Mouse (Mus musculus) spleen, adult 12 weeks (tissue): ENCODE measurements around the gene Gfi1b.

Source experiments
- DNase-seq: peaks from one replicate; pipeline ENCODE4 v3.0.0; 2022; ENCODE audit warnings: low spot score

Gene Gfi1b

DNA sequence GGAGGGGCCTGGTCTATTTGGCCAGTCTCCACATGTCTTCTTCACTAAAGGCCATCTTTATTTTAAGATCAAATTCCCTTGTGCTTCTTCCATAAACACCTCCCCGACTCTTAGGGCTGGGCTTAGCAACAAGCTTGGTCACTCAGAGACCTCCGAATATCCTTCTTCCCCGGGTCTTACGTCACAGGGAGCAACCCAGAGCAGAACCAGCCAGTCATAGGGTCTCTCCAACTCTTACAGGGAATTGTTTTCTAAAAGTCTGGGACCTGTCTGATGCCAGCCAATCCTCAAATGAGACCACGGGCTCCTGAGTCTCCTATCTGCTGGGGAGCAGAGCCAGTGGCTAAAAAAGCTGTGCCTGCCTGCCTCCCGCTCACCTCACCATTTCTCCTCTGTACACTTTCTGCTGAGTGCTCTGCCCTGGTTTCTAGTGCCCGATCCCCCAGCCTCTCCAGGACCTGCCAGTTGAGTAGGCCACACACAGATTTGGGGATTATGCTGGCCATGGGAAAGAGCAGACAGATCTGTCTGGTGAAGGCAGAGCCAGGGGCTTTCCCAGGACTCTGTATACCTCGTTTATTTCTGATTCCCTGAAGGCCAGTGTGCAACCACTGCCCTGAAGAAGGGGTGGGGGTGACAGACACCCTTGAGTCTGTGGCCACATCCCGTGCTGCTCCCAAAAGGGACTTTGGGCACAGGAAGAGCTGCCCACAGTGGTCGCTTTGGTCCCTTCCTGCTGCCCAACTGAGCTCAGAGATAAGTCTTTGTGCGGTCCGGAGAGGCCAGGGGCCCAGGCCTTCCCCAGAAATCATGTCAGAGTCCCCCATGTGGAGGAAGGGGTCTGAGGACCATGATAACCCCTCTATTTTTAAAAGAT, 22.9 kb downstream of the Gfi1b start:
- DNase-seq, result no peak

DNA sequence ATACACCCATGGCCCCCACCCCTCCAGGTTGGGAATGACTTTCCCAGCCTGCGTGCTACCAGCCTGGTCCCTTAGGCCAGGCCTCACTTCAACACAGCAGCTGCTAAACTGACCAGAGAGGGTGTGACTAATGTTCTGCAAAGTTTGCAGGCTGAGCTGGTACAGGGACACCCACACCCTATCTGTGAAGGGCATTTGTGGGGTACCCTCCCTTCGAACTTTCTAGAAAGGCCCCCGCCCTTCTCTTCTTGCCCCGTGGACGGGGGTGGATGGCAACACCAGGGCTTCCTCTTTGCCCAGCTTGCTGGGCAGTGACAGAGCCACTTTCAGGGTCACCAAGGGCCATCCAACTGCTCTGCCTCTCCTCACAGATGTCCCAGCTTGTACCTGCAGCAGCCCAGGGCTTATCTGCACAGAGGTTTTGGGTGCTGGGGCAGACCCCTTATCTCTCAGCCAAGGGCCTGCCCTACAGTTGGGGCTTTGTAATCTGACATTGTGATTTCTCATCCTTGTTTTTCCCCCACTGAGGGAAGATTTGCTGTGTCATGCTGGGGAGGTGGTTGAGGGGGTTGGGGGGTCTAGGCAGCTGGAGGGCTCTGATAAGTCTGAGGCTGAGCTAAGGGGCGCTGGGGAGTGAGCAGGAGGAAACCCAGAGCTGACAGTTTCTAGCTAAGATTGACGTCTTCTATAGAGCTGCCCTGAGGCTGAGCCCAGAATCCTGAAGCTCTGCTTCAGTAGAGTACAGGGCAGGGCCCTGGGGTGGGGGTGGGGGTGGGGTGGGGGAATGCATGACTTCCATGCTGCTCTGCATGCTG, 23.8 kb downstream of the Gfi1b start:
- peak; percentile 52 for DNase-seq

DNA sequence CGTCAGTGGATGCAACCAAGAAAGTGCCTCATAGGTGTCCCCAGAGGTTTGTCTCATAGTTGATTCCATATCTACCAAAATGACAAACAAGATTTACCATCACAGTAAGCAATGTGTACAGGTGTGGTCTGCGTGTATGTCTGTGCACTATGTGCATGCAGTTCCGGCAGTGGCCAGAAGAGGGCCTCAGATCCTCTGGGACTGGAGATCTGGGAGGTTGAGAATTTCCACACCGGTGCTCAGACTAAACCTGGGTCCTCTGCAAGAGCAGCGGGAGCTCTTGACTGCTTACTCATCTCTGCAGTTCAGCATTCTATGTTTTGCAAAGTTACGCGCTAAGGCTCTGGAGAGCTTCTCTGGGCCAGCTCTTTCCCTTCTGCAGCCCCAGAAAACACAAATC, 24.8 kb downstream of the Gfi1b start:
- peak; percentile 72 for DNase-seq

DNA sequence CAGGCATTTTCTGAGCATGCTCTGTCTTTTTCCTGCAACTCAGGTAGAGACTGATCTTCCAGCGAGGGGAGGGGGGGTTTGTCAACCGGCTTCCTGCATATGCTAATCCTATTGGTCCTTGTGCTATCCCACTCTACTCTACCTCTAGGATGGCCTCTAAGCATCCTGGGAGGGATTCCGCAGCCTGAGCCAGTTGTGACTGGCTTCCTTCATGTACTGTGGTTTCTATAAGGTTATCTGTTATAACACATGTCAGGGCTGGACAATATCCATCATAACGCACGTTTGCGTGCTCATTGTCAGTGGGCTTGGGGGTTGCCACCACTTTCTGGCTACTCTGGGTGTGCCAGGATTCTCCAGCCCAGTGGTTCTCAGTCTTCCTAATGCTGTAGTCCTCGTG, 25.8 kb downstream of the Gfi1b start:
- DNase-seq, result no peak

DNA sequence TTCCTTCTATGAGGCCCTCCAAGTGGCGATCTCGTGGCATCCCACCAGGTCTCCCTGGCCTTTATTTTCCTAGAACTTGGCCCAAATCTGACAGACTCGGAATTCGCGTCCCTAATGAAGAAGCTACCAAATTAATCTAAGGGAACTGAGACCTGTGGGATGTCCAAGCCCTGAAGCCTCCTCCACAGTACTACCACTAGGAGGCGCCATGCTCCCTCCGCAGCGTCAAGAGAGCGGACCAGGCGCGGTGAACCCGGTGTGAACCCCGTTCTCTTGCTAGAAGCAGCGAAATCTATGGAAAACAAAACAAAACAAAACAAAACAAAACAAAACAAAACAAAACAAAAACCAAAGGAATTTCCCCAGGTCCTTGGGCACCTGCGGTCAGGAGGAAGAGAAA, 29.0 kb downstream of the Gfi1b start:
- DNase-seq, result peak; percentile 68

DNA sequence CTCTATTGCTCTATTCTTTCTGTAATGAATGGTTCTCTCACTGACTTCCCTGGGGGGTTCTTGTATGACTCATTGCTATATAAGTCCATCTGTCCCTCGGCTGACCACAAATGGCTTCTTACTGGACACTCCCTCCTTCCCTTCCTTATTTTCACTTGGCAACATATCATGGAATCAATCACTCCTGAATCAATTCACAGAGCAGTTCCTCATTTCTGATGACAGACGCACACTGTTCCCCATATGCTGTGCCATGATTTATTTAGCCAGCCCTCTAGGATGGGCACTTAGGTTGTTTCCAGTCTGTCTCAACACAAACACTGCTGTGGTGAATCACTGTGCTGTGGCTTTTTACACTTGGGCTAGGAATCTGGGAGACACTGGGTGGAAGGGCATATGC, 30.3 kb downstream of the Gfi1b start:
- DNase-seq, result no peak

DNA sequence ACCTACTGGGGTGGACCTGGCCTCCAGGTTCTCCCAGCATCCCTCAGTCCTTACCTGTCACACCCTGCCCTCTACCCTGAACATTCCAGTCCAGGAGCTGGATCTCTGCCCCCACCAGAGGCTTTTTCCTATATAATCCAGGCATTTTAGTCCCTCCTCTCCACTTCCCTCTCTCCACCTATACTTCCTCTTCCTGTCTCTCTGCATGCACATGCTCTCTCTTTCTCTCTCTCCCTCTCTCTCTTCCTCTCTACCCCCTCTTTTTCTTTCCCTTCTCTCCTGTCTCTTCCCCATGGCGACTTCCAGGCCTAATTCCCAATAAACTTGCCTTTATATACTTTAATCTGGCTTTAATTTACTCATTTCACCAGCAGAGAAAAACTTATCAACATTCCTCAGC, 33.2 kb downstream of the Gfi1b start:
- no peak for DNase-seq

DNA sequence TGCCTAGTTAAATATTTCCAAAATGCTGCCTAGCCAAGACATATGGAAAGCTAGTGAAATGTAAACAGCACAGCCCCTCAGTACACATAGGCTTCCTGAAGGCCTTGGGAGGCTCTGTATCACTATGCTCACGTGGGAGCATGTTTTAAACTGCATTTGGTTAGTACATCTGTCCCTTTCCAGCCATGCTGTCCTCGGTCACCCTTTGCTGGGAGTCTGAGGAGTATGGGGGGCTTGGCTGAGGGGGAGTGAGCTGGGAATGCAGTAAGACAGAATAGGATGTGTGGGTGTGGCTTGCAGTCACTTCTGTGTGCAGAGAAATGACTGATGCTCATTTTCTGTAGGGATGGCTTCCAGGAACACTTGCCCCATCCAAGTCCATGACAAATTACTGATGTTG, 36.1 kb downstream of the Gfi1b start:
- DNase-seq, result no peak

DNA sequence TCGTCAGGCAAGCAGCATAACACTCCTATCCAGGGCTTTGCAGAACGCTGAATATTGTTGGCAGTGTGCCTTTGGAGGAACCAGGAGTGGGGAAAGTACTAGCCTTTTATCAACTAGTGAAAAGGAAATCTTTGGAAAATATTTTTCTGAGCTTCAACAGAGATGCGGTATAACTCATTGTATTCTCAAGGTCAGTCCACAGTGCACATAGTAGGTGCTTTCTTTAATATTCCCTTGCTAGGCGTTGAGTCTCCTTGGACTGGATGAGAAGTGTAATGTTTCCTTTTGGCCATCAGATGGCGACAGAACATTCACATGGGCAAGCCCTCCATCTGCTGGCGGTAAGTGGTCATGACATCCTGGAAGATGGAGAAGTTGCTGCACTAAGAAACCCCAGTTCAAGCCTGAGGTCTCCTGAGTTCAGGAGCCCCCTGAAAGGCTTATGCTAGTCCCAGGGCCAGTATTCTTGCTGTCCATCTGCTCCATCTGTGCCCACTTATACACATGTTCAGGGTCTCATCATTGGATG, 36.7 kb downstream of the Gfi1b start:
- peak; percentile 69 for DNase-seq

DNA sequence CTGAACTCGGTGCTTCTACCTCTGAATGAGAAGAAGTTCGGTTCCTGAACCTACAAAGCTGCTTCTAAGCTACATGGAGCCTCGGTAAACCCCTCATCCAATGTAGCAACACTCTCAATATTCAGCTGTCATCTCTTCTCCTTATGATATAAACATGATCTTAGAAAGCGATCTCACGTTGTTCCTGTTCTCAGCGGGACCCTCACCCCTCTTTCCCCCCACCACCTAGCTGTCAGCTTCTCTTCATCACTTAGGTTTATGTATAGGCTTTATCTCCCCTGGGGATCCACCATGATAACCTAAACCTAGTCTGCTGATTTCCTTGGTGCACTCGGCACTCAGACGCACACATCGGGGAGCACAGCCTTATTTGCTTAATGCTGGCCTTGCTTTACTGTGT, 38.1 kb downstream of the Gfi1b start, which contains the start of gene Gtf3c5:
TSS of gene Gtf3c5 (minus strand) at position 101 of the 400 bp plus-strand sequence.
- no peak for DNase-seq

DNA sequence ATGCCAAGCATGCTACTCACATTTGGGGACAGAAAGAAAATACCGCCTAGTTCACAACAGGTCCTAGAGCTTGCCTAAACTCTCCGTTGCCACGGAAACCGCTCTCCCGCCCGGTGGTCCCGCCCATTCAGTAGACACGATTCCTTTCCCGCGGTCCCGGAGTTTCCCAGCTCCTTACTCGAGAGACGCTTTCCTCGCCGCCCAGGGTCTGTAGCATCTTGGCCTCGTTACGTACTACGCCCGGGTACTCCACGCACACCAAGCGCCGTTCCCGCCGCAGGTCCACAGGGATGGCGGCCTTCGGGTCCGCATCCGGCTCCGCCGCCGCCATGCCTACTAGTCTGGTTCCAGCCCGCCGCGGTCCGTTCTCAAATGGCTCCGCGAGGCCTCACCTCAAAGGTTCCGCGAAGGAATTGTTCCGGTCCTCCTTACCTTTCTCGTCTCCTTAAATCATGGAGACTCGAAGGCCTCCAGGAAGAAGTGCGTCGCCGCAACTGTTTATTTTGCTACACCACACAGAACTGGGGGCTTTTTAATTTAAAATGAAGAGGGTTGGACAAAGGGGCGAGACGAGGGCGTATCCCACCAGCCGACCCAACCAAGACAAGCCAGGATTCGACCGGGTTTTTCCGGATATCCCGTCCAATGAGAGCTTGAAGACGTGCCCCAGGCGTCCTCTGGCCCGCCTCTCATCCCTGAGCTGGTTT, 39.0 kb downstream of the Gfi1b start:
- DNase-seq, result peak; percentile 88

DNA sequence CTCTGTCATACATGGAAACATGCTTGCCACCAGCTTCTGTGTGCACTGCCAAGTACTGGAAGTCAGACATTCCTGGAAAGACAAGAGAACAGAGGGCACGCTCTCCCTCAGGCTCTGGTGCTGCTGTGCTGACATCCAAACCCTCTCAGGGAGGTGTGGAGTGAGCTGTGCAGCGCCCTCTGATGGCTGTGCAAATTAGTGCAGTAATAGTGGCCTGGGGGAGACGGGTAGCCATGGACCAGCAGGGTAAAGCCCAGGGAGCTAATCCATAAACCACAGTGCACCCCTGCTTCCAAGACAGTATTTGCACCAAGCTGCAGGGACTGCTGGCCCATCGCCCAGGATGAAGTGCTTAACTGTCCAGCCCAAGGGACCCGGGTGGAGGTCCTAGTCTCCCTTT, 43.8 kb downstream of the Gfi1b start:
- DNase-seq, result peak; percentile 19

DNA sequence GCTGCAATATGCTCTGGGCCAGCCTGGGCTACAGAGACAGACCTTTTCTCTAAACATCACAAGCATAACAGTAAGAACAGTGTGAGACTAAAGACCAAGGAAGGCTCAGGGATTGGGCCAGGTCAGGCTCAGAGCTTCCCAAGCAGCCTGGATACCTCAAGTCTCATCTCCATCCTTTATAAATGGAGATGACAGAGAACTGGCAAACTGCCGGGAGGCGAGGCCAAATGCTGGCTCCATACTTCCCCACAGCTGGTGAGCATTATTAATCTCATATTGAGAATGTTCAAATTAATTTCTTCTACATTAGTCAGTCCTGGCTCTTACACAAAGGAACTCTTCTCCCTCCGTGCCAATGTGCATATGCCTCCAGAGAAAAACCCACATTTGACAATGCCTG, 45.0 kb downstream of the Gfi1b start:
- no peak for DNase-seq

DNA sequence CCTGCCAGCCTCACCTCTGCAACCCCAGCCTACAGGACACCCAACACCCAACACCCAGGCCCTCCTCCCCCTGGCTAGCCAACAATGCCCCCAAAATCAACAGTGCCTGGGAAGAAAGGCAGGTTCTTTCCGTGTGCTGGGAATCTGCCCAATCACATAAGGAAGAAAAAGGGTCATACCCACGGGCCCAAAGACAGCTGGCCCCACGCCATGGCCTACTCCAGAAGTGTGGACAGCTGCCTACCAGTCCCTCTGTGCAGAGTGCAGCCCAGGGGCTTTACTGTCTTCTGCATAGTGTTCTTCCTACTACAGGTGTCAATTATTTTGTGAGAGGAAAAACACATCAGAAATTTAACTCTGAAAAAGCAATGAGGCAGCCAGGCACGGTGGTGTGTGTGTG, 46.4 kb downstream of the Gfi1b start:
- DNase-seq, result no peak

DNA sequence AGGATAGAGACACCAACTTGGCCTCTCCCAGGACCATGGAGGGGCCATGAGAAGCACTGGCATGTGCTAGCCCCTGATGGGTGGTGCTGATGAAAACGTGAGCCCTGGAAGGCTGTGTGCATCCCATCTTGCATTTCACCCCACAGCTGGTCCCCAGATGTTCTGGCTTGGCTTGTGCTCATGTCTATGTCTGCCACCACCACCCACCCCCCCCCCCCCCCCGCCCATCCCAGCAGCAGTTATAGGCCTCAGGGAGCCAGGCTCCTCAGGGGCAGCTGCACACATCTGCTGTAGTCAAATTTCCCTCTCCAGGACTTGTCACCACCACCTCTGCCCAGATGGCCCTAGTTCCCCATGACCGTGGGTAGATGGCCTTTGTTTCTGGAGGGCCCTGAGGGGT, 51.9 kb downstream of the Gfi1b start:
- no peak for DNase-seq

DNA sequence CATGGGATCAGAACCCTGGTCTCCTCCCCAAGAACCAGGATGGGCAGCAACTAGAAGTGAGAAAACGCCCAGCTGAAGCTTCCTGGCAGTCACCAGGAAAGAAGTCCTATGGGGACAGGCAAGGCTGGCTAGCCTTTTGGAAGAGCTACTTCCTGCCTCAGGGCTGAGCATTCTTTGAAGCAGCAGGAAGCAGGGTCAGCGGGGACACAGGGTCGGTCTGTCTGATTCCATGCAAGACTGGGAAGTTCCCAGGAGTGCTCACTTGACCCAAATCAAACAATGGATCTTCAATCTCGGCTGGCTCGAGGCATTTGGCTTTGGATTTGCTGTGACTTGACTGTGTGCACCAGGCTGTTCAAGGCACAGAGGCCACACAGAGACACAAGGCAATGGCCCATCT, 55.2 kb downstream of the Gfi1b start:
- DNase-seq, result no peak

DNA sequence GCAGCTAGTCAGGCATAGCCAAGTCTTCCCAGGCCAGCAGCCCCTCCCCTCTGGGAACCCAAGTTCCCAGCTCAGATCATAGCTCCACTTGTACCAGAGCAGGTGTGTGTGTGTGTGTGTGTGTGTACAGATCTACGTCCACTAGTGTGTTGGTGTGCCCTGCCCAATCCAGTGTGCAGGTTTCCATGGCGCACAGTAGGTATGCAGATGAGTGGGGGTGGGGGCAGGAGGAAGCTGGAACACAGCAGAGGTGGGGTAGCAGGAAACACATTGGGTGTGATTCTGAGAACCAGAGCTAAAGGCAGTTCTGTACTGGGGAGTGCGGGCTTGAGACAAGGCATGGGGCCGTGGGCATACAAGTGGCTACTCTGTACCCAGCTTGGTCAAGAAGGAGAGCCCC, 57.4 kb downstream of the Gfi1b start:
- DNase-seq, result no peak

DNA sequence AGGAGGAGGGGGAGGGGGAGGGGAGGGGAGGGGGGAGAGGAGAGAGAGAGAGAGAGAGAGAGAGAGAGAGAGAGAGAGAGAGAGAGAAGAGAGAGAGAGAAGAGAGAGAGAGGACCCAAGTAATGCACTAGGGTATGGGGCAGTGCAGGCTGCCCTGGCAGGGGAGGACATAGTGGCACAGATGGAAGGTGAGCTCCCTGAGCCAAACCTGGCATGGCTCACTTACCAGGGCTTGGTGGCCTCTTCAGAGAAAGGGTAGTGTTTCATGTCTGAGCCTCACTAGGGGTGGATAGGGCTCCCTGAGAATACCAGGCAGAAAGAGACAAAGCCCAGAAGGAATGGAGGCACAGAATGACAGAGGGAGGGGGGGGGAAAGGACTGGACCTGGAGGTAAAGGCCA, 58.0 kb downstream of the Gfi1b start:
- DNase-seq, result no peak

DNA sequence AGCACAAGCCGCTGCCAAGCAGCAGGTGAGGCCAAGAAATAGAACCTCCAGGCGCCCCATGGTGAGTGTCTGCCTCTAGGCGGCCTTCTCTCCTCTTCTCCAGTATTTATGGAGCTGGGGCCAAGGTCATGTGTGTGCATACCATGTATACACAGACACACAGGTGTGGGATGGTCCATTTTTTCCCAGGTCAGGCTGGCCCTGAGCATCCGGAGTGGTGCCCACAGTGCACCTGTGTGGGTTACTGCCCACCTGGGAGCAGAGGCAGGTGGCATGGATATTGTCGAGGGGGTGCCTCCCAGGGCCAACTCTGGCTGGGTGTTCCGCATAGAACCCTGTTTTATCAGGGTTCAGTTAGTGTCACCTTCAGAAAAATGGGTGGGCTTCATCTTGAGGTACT, 58.5 kb downstream of the Gfi1b start, which contains the start of gene Cel:
TSS of gene Cel (minus strand) at position 101 of the 400 bp plus-strand sequence.
- DNase-seq, result no peak
